Mouse (Mus musculus) left cerebral cortex, postnatal 36 days (tissue): ENCODE data around the gene Bod1l. TPM values are rescaled to one million over a fixed set of nuclear protein-coding genes. Genes with fewer than 3 reads are reported as not detected.

Experiments used
- DNase-seq, 2 experiments: peaks; one replicate each; pipeline ENCODE4 v3.0.0; 2021 to 2022; ENCODE audit warnings: low spot score in 2 of 2, mixed read lengths in 1 of 2
- intact Hi-C: fragments of 180-260 bp; cut with DNase I; formaldehyde crosslinking; loops from one replicate; pipeline ENCODE4 v1.15.1; 2025
- total RNA-seq, 2 experiments: library from RNA; stranded (reverse); gene quantifications; 2 replicates each; pipeline ENCODE4 v1.2.3; 2021

The Bod1l gene
- total RNA-seq: 10 to 100 TPM; 33.5 to 43.0 TPM

DNA sequence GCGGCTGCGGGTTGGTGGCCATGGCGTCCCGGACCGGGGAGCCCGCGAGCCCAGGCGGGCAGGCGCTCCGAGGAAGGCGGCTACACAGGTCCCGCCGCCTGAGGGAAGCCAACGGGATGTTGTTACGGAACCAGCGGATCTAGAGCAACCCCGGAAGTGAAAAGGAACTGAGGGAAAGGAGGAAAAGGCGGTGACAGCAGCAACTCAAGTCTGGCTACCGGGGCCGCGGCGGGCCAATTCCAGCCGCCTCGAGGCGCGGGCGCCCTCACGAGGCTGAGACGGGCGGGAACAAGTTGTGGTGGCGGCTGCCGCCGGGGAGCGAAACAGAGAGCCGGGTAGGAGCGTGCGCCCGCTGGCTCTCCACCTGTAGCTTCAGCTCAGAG lies at the start of gene Bod1l:
Gene Bod1l, minus strand, starts transcription at position 169 of the 383 bp plus-strand sequence.
- peak; percentile 99 for DNase-seq
- intact Hi-C loops: loop anchor here (10.0 kb wide), 1 partner anchor 139 kb away; the partner anchor contains the start of gene Rab28

DNA sequence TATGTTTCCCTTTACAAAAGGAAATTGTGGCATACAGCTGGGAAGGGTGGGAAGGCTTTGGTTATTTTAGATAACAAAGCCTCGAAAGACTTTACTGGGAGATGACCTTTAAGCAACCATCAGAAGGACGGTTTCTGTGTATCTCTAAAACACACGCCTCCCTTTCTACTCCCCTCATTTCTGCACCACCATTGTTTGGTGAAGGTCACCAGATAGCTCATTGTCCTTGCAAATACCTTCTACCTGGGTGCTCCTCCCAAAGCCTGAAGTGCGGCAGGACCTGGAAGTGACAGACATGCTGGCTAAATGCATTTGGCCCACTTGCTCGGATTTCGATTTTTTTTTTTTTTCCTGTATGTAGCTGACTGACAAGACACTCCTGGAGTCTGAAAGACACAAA lies 49.2 kb upstream of the Bod1l start:
- no peak for DNase-seq
- intact Hi-C loops: loop anchor here (10.0 kb wide), 1 partner anchor 271 kb away; no protein-coding TSS in a partner anchor

DNA sequence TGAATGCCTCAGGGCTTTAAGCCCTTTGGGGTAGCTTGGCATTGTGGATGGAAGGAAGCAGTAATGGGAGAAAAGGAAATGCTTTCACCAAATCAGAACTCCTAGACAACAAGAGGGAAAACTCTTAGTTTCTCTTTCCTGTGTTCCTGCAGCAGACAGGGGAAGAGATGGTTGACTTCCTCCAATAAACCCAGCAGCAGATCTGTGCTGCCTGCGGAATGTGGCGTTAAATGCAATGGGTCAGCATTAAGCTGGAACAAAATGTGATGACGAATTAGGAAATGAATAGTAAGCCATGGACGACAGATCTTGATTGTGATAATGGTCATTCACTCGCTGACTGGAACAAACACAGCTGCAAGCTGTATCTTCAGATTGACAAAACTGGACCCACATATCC lies 46.8 kb upstream of the Bod1l start:
- intact Hi-C loops: loop anchor here (10.0 kb wide), 1 partner anchor 274 kb away; no protein-coding TSS in a partner anchor
- no peak for DNase-seq

DNA sequence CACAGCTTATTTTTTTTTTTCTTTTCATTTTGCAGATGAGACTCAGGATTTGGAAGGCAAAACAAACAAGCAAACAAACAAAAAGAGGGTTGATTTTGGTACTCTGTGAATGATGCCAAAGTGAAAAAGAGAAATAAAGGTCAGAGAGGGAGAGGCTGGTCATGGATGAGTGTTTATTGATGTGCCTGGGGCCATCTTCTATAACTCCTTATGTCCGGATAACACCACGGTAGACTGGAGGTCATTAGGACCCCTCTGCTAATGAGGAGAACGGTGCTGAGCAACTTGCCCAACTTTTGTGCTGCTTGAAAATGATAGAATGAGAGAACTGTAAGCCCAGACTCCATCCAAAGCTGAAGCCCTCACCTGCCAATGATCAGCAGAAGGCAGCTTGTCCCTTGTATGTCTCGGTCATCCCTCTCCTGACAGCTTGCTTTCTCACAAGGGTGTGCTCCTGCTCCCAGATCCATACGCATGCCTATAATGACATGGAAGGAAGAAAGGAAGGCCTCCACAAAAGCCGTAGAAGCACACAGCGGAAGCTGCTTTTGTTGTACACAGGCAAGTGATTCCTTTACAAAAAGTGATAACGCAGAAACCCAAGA lies 45.2 kb upstream of the Bod1l start:
- no peak for DNase-seq
- intact Hi-C loops: loop anchor here (10.0 kb wide), 3 partner anchors 1345 to 1745 kb away; partner anchors contain the start of gene Cpeb2

DNA sequence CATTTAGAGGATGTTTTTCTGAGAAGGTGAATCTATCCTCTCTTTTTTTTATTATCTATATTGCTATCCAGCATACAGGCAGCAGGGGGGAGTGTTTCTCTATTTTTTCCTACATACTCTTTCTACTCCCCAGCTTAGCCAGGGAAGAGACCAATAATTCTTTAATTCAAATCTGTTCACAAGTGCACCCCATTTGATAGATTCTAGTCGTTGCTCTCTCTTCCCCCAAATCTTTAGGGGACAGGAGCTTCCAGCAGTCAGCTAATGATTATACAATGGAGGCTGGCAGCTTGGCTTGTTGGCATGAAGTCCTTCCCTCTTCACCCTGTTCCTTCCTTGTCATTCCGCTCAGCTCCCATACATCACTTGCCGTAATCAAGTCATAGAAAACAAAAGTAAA lies 44.7 kb upstream of the Bod1l start:
- intact Hi-C loops: loop anchor here (10.0 kb wide), 3 partner anchors 1346 to 1746 kb away; partner anchors contain the start of gene Cpeb2
- peak; percentile 12 to 15 for DNase-seq

DNA sequence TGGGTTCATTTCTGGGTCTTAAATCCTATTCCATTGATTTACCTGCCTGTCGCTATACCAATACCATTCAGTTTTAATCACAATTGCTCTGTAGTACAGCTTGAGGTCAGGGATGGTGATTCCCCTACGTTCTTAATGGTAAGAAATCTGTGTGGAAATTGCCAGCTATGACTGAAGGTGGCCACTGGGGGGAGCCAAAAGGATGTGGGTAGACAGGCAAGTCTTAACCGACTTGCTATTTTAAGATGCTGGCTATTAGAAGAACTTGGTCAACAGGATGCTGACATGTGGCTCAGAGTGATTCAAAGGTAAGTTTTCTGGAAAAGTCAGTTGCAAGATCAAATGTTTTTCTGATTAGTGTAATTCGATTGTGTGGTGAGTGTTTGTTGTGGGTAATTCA lies 43.6 kb upstream of the Bod1l start:
- intact Hi-C loops: loop anchor here (10.0 kb wide), 3 partner anchors 1347 to 1747 kb away; partner anchors contain the start of gene Cpeb2
- DNase-seq: peak; percentile 42 to 78

GRCm38 (mm10) chr5:41884563-41884962 lies 40.4 kb upstream of the Bod1l start:
- intact Hi-C loops: loop anchor here (10.0 kb wide), 3 partner anchors 1350 to 1750 kb away; partner anchors contain the start of gene Cpeb2
- peak; percentile 25 to 40 for DNase-seq

DNA sequence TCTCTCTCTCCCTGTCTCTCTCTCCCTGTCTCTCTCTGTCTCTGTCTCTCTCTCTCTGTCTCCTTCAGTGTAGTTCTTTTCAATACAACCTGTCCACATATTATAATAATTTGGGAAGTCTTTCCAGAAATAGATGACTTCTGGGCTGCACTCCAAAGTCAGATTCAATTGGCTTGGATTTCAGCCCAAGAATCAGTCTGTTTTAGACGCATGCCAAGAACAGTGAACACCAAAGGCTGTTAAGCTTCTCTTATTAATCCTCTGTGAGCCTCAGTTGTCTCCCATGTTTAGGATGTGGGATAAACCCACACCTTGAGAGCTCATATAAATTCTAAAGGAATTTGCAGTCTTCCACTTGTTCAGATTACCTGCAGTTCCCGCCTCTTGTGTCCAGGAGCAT lies 27.0 kb upstream of the Bod1l start:
- no peak for DNase-seq
- intact Hi-C loops: no loop called here

- DNase-seq: no peak
- intact Hi-C loops: no loop called here
Measured at GRCm38 (mm10) chr5:41855781-41856180, 11.7 kb upstream of the Bod1l start.

DNA sequence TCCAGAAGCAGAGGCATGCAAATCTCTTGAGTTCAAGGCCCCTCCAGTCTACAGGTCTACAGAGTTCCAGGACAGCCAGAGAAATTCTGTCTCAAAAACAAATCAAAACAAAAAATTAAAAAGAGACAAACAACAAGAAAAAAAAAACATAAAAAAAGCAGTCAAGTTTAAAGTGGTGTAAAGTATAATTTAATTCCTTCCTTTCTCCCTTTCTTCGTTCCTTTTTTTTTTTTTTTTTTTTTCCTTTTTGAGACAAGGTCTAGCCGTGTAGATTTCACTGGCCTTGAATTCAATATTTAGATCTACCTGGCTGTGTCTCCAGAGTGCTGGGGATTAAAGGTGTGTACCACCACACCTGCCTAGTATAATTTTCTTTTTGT lies 1.4 kb upstream of the Bod1l start:
- intact Hi-C loops: loop anchor here (10.0 kb wide), 1 partner anchor 141 kb away; the partner anchor contains the start of gene Rab28
- no peak for DNase-seq

GRCm38 (mm10) chr5:41844820-41845557 lies 874 bp upstream of the Bod1l start:
- no peak for DNase-seq
- intact Hi-C loops: loop anchor here (10.0 kb wide), 1 partner anchor 140 kb away; the partner anchor contains the start of gene Rab28

DNA sequence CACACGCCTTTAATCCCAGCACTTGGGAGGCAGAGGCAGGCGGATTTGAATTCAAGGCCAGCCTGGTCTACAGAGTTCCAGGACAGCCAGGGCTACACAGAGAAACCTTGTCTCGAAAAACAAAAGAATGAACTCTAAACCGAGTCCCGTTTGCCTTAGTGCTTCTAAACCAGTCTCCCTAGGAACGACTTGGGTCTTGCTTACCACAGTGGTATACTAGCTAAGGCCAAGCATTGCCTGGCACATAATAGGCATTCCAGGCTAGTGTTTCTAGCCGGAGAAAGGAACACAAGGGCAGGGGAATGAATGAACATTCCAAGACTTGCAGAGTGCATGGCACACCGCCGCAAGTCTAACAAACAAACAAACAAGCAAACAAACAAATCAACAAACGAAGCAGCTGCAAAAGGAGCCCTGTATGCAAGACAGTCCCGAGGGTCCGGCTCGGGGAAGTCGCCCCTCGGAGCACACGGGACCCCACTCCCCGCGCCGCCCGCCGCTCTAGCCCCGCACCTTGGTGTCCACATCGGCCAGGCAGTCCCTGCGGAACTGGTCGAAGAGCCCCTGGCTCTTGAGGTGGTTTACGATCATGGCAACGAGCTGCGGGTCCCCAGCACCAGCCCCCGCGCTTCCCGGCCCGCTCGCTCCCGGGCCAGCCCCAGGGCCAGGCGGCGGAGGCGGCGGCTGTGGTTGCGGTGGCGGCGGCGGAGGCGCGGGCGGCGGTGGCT lies 532 bp downstream of the Bod1l start:
- intact Hi-C loops: loop anchor here (10.0 kb wide), 1 partner anchor 139 kb away; the partner anchor contains the start of gene Rab28
- DNase-seq: no peak

DNA sequence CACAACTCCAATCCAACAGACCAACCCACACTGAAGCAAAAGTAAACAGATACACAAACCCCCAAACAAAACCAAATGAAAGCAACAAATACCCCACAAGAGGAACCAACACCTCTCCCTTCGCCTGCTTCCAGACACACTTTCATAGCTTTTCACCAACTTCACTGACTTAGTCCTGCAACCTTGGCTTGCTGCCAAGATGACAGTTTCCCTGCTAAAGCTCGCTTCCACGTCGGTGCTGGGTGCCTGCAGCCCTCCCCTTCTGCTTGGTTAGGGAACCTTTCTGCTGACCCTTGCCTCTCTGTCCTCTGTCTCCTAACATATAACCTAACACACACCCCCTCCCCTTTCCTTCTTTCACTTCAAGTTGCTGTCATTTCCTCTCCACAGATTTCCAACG lies 1.4 kb downstream of the Bod1l start:
- intact Hi-C loops: loop anchor here (10.0 kb wide), 1 partner anchor 138 kb away; the partner anchor contains the start of gene Rab28

DNA sequence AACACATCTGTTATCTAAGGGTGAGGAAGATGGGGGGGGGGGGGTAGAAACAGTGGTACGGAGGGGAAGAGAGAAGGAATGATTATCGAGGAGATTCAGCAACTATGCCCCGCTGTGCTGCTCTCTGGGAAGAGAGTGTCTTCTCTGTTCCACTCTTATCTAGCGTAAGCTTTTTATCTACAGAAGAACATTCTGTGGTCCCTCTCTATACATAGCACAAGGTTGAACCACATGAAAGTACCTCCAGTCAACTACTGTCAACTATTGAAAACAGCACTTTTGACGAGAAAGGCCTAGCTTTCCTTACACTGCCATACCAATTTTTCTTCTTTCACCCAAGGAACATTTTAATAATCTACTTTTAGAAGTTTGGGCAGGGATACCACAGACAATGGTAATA lies 2.4 kb downstream of the Bod1l start:
- intact Hi-C loops: loop anchor here (10.0 kb wide), 1 partner anchor 137 kb away; the partner anchor contains the start of gene Rab28
- no peak for DNase-seq

More for the DNA sequence above, 1.4 kb downstream of the Bod1l start:
- no peak for DNase-seq

- intact Hi-C loops: no loop called here
Measured at GRCm38 (mm10) chr5:41830100-41830499, 14.0 kb downstream of the Bod1l start.

GRCm38 (mm10) chr5:41821158-41821557 lies 23.0 kb downstream of the Bod1l start:
- intact Hi-C loops: no loop called here
- DNase-seq: no peak

More at GRCm38 (mm10) chr5:41830100-41830499, 14.0 kb downstream of the Bod1l start:
- no peak for DNase-seq

- intact Hi-C loops: no loop called here
- no peak for DNase-seq
Measured at GRCm38 (mm10) chr5:41820530-41820929, 23.6 kb downstream of the Bod1l start.

DNA sequence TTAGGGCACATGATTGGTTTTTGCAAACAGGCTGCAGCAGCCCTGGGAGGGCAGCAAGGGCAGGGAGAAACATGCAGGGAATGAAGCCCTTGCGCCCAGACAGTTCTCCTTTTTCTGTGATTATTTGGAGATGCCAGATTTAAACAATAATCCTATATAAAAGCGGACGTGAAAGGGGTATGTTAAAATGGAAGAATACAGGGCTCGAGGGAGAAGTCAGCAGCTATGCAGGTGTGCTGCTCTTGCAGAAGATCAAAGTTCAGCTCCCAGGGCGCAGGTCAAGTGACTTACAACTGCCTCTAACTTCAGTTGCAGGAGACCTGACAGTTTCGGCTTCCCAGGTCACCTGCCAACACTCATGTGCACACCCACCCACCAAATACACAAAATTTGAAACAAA lies 31.6 kb downstream of the Bod1l start:
- DNase-seq: no peak
- intact Hi-C loops: no loop called here

DNA sequence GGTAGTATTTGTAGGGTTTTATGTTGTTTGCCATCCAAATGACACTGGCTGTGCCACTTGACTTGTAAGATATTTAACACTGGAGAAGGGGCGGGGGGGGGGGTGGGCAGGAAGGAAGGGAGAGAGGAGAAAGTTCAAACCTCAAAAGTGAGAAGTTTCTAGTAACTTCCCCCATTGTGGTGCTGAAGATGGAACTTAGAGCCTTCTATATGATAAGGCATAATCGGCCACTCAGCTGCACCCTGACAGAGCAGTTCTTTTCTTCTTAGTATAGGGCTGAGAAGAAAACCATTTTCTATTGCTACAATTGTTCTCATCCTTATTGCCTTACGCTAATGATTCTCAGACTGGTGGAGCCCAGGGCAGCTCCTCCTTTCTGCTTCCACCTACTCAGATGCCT lies 32.8 kb downstream of the Bod1l start:
- no peak for DNase-seq
- intact Hi-C loops: no loop called here

DNA sequence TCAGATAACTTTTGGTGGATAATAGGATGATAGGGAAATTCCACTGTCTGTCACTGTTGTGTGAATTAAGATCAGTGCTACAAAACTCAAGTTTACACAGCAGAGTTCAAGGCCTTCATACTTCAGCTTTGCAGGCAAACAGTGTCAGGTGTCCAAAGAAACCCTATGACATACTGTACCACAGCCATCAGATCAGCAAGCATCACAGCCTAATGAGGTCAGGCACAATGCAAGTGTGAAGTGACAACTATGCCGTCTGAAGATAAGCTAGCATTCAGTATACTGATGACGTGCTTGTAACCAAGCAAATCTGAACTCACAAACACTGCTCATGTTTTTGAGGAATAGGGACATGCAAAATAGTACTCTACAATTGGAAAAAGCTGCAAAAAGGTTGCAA lies 36.7 kb downstream of the Bod1l start:
- intact Hi-C loops: no loop called here
- DNase-seq: no peak
